Mouse (Mus musculus): ENCODE data around the gene Slc51a. TPM values are rescaled to one million over a fixed set of nuclear protein-coding genes. Genes with fewer than 3 reads are reported as not detected.

The Slc51a gene
- total and polyA plus RNA-seq, 2 experiments from 2014 or later, result 0.13 TPM; not detected in 1

DNA sequence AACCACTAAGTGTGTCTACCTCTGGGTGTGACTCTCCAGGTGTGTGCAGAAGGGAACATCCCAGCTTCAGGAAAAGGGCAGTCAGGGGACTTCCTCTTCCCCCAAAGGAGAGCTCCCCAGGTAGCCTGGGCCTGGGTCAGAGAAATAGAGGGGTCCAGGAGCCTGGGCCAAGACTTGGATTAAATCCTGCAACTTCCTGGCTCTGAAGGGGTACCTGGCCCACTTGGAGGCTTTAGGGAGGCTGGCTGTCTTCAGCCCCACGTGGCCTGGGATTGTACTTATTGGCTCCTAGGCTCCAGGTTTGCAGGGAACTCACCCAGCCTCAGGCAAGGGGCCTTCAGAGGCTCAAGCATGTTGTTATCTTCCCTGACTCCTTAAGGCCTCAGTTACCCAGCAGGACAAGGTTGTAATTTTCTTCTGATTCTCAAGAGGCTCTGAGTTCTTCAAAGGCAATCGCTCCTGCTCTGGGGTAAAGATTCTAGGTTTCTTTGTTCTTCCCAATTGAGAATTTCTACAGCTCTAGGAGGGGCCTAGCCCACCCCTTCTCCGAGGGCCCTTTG lies 20.9 kb upstream of the Slc51a start:
- Histone ChIP-seq H3K9me3 (ENCODE audit: low read length) (no peaks in the 10 kb centered on the region), H3K4me2 (ENCODE audit: low read depth) (no peak overlapping the region), H3K4me1 (ENCODE audit: insufficient read depth) (no peaks in the 10 kb centered on the region), H3K9ac (no peak overlapping the region), H3K36me3 (ENCODE audit: insufficient read depth) (no peaks in the 10 kb centered on the region), H3K27me3 (ENCODE audit: insufficient read depth, low read length) (no peaks in the 10 kb centered on the region), H3K4me3 (ENCODE audit: low read depth, low read length) (no peak overlapping the region), H3K27ac (ENCODE audit: low read depth, low read length) (no peak overlapping the region)
- DNase-seq (no peak), ATAC-seq (no peak)
- 23% methylated on average over 3 of the region's 3 CpGs for WGBS
- no peak for TF ChIP-seq CTCF (IDR thresholded peaks at IDR 0.05; ENCODE audit: low read depth)

DNA sequence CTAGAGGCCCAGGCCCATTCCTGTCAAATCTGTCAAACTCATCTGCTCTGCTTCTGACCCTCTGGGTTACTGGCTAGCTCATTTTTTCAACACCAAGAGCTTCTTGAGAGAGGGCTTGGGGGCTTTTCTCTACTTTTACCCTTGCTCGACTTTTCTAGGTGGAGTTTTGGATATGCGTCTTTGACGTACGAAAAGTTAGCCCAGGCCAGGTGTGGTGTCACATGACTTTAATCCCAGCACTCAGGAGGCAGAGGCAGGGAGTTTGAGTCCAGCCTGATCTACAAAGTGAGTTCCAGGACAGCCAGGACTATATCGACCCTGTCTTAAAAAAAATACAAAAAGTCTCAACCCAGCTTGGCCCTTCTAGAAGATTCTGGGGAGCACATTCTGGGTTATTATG lies 20.4 kb upstream of the Slc51a start:
- ATAC-seq (no peak), DNase-seq (no peak)
- Histone ChIP-seq H3K4me3 (ENCODE audit: low read depth, low read length) (no peak overlapping the region), H3K27ac (ENCODE audit: low read depth, low read length) (no peak overlapping the region), H3K9ac (no peak overlapping the region), H3K4me2 (ENCODE audit: low read depth) (no peak overlapping the region), H3K9me3 (ENCODE audit: low read length) (no peaks in the 10 kb centered on the region), H3K27me3 (ENCODE audit: insufficient read depth, low read length) (no peaks in the 10 kb centered on the region), H3K36me3 (ENCODE audit: insufficient read depth) (no peaks in the 10 kb centered on the region), H3K4me1 (ENCODE audit: insufficient read depth) (no peaks in the 10 kb centered on the region)
- WGBS, result 91% methylated on average over 5 of the region's 5 CpGs
- no peak for TF ChIP-seq CTCF (IDR thresholded peaks at IDR 0.05; ENCODE audit: low read depth)

DNA sequence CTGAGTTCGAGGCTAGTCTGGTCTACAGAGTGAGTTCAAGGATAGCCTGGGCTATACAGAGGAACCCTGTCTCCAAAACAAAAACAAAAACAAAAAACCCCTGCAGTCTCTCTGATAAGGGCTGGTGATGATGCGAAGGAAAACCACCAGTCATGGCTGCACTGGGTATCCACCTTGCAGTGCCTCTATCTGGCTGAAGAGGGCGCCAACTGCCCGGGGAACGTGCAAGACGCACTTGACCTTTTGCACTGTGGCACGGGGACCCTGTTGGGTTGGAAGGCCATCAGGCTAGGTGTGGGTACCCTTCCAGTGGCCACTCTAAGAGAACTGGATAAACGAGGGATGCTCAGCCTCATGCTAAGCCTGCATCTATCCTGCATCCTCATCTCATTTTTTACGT lies 19.7 kb upstream of the Slc51a start:
- H3K36me3 ChIP-seq (ENCODE audit: insufficient read depth), result no peaks in the 10 kb centered on the region
- DNase-seq (no peak), ATAC-seq (0 out of 2 replicates have a peak, but pooled peaks have one; percentile 27)
- no peaks in the 10 kb centered on the region for H3K4me1 ChIP-seq (ENCODE audit: insufficient read depth)
- TF ChIP-seq CTCF (IDR thresholded peaks at IDR 0.05; ENCODE audit: low read depth), result peak; percentile 75
- no peak overlapping the region for H3K9ac ChIP-seq
- H3K27me3 ChIP-seq (ENCODE audit: insufficient read depth, low read length), result no peaks in the 10 kb centered on the region
- no peak overlapping the region for H3K4me3 ChIP-seq (ENCODE audit: low read depth, low read length)
- no peak overlapping the region for H3K4me2 ChIP-seq (ENCODE audit: low read depth)
- H3K9me3 ChIP-seq (ENCODE audit: low read length), result no peaks in the 10 kb centered on the region
- no peak overlapping the region for H3K27ac ChIP-seq (ENCODE audit: low read depth, low read length)
- WGBS, result 24% methylated on average over 9 of the region's 9 CpGs

GRCm38 (mm10) chr16:32506868-32507267 lies 19.2 kb upstream of the Slc51a start:
- H3K9me3 ChIP-seq (ENCODE audit: low read length), result no peaks in the 10 kb centered on the region
- DNase-seq, result no peak
- no peak for TF ChIP-seq CTCF (IDR thresholded peaks at IDR 0.05; ENCODE audit: low read depth)
- H3K9ac ChIP-seq, result no peak overlapping the region
- H3K4me1 ChIP-seq (ENCODE audit: insufficient read depth), result no peaks in the 10 kb centered on the region
- H3K36me3 ChIP-seq (ENCODE audit: insufficient read depth), result no peaks in the 10 kb centered on the region
- no peak overlapping the region for H3K4me2 ChIP-seq (ENCODE audit: low read depth)
- no peak overlapping the region for H3K4me3 ChIP-seq (ENCODE audit: low read depth, low read length)
- ATAC-seq, result no peak
- H3K27ac ChIP-seq (ENCODE audit: low read depth, low read length), result no peak overlapping the region
- 84% methylated on average over 7 of the region's 7 CpGs for WGBS
- no peaks in the 10 kb centered on the region for H3K27me3 ChIP-seq (ENCODE audit: insufficient read depth, low read length)

DNA sequence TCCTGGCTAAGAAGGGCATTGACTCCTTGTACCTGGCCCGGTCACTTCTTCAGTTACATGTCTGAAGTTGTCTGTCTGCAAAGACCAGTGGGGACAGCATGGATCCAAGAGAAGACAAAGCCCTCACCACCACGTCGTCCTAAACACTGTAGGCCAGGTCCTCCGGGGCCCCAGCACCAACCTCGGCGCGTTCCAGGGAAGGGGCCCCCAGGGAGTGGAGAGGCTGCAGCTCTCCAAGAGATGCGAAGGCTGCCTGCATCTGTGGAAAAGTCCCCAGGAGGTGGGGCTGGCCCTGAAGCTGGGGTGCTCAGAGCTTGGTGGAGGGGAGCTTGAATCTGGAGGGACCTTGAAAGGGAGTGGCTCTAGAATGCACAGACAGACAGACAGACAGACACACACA lies 18.6 kb upstream of the Slc51a start:
- H3K9ac ChIP-seq, result no peak overlapping the region
- ATAC-seq (no peak), DNase-seq (no peak)
- no peaks in the 10 kb centered on the region for H3K36me3 ChIP-seq (ENCODE audit: insufficient read depth)
- no peak overlapping the region for H3K4me2 ChIP-seq (ENCODE audit: low read depth)
- TF ChIP-seq CTCF (IDR thresholded peaks at IDR 0.05; ENCODE audit: low read depth), result no peak
- 78% methylated on average over 8 of the region's 8 CpGs for WGBS
- H3K27me3 ChIP-seq (ENCODE audit: insufficient read depth, low read length), result no peaks in the 10 kb centered on the region
- no peaks in the 10 kb centered on the region for H3K4me1 ChIP-seq (ENCODE audit: insufficient read depth)
- H3K27ac ChIP-seq (ENCODE audit: low read depth, low read length), result no peak overlapping the region
- H3K9me3 ChIP-seq (ENCODE audit: low read length), result no peaks in the 10 kb centered on the region
- no peak overlapping the region for H3K4me3 ChIP-seq (ENCODE audit: low read depth, low read length)

- Histone ChIP-seq H3K9ac (no peak overlapping the region), H3K4me3 (ENCODE audit: low read depth, low read length) (no peak overlapping the region), H3K9me3 (ENCODE audit: low read length) (no peaks in the 10 kb centered on the region), H3K4me2 (ENCODE audit: low read depth) (no peak overlapping the region), H3K36me3 (ENCODE audit: insufficient read depth) (no peaks in the 10 kb centered on the region), H3K27ac (ENCODE audit: low read depth, low read length) (no peak overlapping the region), H3K4me1 (ENCODE audit: insufficient read depth) (no peaks in the 10 kb centered on the region), H3K27me3 (ENCODE audit: insufficient read depth, low read length) (no peaks in the 10 kb centered on the region)
- no peak for ATAC-seq
- DNase-seq, result no peak
- 67% methylated on average over 6 of the region's 6 CpGs for WGBS
- no peak for TF ChIP-seq CTCF (IDR thresholded peaks at IDR 0.05; ENCODE audit: low read depth)
These were observed 16.0 kb upstream of the Slc51a start for GRCm38 (mm10) chr16:32503633-32504032.

- H3K4me2 ChIP-seq (ENCODE audit: low read depth), result no peak overlapping the region
- no peak overlapping the region for H3K9ac ChIP-seq
- no peaks in the 10 kb centered on the region for H3K9me3 ChIP-seq (ENCODE audit: low read length)
- no peak overlapping the region for H3K4me3 ChIP-seq (ENCODE audit: low read depth, low read length)
- WGBS, result 90% methylated on average over 12 of the region's 12 CpGs
- TF ChIP-seq CTCF (IDR thresholded peaks at IDR 0.05; ENCODE audit: low read depth), result no peak
- H3K27me3 ChIP-seq (ENCODE audit: insufficient read depth, low read length), result no peaks in the 10 kb centered on the region
- no peaks in the 10 kb centered on the region for H3K4me1 ChIP-seq (ENCODE audit: insufficient read depth)
- DNase-seq (no peak), ATAC-seq (no peak)
- H3K36me3 ChIP-seq (ENCODE audit: insufficient read depth), result no peaks in the 10 kb centered on the region
- no peak overlapping the region for H3K27ac ChIP-seq (ENCODE audit: low read depth, low read length)
These were observed 15.1 kb upstream of the Slc51a start for GRCm38 (mm10) chr16:32502621-32503335.
